Mouse (Mus musculus): ENCODE results near the gene Nup35.
A peak's percentile ranks its signal among the peaks of the same experiment; 100 is the strongest.

Gene Nup35

DNA sequence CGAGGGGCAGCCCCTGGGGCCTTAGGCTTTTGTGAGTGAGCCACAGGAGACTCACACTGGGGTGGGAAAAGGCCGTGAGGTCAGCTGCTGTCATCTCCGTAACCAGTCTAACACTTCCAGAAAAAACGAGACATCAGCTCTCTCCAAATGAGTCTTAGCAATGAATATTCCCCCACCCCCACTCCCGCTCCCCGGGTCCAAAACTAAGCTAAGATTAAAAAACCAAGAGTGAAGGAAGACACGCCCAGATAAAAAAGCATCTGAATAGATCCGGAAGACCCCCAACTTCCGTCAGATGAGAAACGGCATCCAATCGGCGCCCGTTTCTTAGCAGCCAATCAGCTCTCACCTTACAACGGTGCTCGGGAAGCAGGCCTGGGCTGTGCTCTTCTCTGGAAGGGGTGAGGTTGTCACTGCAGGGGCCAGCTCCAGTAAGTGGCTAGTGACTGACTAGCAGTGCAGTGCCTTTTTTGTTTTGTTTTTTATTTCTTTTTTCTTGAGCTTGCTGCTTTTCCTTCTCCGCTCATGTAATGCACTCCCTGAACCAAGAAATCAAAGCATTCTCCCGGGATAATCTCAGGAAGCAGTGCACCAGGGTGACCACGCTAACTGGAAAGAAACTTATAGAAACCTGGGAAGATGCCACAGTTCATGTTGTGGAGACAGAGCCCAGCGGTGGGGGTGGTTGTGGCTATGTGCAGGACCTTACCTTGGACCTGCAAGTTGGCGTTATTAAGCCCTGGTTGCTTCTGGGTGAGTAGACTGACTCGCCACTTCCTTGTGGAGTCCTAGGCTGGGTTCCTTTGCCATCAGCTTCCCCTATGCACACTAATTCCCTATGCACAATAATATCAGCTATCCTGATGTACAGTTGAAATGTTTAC is at the start of gene Nup35, which contains the start of gene Dusp19:
Gene Nup35, plus strand, starts transcription at position 383 of the 884 bp plus-strand sequence.
Gene Dusp19, plus strand, starts transcription at position 192 of the 884 bp plus-strand sequence.
- peak; percentile 95 for DNase-seq

DNA sequence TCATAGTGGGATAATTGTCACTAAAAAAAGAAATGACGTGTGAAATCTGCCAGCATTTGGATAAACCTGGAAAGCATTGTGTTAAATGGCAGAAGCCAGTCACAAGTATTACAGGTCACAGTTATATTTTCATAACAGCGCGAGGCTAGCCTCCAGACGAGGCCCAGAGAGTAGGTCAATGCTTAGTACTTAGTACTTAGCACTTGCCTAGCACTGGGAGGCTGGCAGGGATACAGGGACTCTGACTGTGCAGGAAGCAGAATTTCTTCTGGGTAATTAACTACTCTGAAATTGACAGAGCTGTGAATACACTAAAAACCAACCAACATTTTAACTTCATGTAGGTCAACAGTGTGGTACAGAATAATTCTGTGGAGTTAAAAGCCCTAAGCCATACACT is 49.6 kb upstream of the Nup35 start:
- no peak for DNase-seq

DNA sequence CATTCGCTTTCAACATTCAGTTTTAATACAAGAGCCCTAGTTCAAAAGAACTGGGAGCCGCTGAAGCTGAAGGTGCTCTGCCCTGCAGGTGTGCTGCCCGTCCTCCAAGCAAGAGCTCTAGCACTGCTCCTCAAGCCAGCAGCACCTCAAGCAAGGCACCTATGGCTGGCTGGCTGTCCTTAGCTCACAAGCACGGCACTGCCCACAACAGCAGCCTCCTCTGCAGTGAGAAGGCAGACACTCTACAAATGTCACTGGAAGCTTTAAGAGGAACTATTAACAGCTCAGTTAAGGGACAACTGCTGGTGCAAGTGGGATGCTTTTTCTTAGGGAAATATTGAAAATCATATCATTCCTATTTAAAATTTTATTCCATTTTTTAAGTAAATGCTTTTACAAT is 46.4 kb upstream of the Nup35 start:
- no peak for DNase-seq

DNA sequence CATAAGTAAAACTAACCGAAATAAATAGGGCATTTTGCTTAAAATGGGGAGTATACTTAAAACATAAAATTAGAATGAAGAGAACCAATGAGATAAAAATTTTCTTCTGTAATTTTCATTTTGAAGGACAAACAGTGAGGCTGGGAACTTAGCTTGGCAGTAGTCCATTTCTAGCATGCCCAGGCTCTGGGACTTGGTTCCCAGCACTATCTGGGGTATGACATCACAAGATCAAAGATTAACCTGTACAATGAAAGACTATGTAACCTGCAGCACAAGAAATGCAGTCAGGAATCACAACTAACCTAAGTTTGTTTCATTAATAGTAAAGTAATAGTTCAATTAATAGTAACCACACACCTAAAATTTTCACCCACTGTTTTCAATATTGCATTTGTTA is 39.8 kb upstream of the Nup35 start:
- DNase-seq, result no peak

DNA sequence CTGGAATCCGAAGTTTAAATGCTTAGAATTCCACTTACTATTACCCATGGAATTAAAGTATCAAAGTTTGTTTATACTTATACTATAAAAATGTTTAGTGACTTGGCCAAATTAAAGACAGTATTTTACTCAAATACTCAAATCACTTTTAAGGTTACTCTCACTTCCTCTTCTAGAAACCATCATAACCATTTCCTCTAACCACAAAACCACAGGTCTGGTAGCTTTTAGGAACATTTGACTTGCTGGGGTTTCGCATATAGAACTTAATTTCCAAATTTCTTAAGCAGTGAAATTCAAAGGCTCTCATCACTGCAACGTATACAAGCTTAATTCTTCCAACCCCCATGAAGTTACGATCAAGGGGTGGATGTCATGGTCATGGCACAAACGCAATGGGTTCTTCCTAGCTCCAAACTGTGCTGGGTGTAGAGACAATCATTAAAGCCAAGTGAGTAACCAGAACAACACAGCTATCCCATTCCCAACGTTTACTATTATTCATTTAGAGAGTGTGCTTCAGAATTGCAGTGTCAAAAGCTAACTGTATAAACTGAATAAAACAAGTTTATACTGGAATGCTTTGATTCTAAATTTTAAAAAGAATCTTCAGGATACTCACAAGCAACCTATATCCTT is 37.7 kb upstream of the Nup35 start:
- no peak for DNase-seq

DNA sequence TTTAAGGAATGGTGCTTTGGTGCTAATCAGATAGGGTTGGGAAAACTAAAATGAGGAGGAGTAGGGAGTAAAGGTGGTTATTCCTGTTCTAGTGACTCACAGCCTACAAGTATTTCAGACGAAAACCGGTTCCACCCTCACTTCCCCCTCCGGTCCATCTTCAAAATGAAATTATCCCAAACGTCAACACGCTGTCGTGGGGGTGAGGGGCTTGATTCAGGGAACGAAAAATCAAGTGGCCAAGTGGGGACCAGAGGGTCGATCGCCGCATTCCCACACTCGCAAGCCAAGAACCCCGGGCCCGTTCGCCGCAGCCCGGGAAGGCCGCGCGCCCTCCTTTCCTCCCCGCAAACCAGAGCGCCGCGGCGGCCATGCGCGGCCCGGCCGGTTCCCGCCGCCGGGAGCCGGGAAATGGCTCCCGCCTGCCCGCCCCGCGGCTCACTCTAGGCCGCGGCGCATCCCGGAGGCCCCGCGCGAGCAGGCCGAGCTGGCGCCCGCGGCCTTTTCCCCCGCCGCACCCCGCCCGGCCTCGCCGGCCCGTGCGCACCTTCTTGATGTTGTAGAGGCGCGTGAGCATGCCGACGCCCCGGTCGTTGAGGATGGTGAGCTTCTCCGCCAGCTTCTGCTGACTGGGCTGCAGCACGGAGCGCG is 36.6 kb upstream of the Nup35 start:
- no peak for DNase-seq

DNA sequence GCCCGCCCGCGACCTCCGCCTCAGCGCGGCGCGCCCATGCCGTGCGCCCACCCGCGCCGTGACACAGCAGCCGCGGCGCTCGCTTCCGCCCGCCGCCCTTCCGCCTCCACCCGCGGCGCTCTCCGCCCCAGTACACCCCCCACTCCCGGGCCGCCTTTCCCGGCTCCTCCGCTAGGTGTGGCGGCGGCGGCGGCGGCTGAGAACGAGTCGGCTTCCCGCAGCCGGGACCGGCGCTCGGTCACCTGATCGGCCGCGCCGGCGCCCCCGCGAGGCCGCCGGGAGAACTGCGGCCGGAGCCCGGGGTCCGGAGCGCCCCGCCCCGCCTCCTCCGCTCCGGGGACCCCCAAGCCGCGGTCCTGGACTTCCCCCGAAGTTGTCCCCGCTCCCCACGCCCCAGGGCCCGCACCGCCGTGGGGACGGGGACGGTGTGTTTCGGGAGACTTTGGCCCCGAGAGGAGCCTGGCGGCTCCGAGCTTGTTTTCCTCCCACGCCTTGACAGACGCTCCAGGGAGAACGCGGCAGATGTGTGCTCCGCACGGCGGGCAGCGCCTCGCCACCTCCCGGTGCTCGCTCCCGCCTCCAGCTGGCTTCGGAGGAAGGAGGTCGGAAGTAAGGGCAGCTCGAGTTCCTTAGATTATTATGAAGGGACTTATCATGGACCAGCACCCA is 35.9 kb upstream of the Nup35 start, which contains the start of gene Nckap1:
Gene Nckap1, minus strand, starts transcription at position 338 of the 669 bp plus-strand sequence.
- peak; percentile 94 for DNase-seq

DNA sequence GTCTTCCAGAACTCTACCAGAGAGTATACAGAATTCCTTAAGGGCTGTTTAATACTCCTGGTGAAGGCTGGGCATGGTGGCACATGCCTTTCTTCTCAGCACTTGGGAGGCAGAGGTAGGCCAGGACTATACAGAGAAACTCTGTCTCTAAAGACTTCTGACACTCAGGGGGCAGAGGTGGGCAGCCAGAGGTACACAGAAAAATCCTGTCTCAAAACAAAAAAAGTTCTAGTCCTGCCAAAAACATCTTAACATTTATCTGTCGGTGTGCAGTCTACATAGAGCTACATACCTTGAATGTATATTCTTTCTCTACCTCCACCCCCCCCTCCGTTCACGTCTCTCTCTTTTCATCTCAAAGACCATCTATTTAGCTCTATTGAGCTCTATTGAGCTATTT is 34.7 kb upstream of the Nup35 start:
- no peak for DNase-seq

DNA sequence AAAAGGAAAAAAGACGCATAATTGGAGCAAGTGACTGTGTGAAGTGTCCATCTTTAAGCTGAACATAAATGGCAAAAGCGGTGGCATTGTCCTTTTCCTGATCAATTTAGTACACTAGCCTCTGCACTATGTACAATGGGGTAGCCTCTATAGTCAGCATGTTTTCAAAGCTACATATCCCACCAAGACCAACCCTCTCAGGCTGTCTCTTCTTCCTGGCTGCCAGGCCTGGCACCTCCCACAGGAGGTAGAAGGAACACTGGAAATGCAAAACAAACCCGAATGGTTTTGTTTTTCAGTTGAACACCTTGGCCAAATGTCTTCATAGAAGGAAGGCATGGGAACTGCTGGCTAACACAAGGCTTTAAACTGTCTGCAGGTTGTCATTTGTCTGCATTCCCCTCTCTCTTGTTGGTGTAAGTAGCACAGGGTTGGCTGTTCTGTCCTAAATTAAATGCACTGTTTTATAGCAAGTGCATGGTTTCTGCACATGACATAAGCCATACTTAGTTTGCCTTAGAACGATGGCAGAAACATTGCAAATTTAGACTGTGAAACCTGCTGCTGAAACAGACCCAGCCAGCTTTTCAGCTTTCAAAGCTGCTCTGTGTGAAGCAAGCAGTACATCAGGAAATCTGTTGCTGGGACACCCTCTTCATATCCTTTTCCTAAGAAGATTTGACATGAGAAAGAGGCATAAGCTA is 22.7 kb upstream of the Nup35 start:
- DNase-seq, result no peak

DNA sequence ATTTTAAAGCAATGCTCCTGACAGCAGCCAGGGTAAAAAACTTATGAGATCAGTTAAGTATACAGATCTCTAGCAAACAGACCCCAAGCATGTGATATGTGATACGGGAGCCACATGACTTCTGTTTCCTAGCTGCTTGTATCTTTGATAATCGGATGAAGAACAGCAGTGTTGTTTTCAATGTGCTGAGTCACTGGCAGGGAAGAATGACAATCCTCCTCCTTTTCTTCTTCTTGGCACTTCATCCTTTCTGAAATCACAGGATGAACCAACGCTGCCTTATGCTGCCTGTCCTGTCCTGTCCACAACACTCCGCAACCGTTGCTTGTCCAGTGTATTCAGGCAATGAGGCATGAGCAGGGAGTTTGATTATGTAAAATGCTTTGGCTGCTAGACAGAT is 20.1 kb upstream of the Nup35 start:
- no peak for DNase-seq

DNA sequence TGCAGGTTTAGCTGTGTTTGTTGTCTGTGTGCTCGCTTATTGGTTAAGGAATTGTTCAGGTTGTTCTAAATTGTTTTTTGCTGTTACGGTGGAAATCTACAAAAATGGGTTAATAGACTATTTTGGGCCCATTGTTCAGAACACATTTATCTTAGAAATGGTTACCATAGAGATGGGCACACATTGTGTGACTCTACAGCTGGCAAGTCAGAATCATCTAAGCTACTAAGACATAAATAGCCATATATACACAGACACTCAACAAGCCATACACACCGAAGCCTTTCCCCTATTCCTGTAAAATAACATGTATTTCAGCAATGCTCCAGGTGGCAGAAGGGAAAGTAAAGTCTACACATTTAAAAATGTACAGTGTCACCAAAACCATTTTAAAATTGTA is 17.2 kb upstream of the Nup35 start:
- no peak for DNase-seq

DNA sequence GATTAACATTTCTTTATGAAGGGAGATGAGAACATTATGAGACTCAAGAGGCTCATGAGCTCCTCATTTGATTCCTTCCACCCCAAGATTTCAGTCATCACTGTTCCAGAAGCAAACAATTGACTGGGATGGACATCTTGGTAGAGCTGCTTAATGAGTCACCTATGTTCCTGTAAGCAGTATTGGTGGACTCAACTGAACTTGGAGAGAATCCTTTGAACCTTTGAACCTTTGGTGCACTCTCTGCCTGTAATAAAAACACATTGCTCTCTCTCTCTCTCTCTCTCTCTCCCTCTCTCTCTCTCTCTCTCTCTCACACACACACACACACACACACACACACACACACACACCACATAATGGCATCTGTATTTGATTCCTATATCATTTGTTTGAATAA is 16.4 kb upstream of the Nup35 start:
- DNase-seq, result no peak

DNA sequence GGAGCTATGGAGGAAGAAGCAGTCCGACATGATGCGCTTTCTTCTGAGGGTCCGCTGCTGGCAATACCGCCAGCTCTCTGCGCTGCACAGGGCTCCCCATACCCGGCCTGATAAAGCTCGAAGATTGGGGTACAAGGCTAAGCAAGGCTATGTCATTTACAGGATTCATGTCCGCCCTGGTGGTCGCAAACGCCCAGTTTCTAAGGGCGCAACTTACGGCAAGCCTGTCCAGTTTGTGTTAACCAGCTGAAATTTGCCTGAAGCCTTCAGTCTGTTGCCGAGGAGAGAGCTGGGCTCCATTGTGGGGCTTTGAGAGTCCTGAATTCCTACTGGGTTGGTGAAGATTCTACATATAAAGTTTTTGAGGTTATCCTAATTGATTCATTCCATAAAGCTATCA is 14.3 kb upstream of the Nup35 start:
- no peak for DNase-seq

DNA sequence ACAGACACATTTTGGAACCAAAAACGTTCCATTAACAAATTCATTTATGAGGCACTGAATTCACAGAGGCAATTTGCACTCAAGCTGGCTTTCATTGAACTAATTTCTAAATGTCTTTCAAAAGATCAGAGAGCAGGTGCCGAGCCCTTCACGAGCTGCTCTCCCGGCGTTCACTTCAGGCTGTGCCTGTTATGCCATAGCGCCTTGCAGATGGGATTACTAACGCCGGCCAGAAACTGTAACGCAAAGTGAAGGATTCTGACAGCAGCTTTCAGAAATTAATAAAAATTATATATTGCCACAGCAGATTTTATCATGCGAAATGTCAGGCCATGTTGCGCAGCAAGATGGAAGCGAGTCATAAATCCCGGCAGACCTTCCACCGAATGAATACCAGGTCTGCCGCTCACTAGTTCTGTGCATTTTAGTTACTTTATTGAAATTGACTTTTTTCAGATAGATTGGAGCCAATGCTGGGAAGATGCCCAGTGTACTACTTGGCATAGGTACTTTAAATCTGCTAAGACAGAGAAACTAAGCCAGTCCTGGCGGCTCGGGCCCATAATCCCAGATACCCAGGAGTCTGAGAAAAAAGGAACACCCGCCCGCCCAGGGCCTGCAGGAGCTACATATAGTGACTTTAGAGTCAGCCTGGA is 13.1 kb upstream of the Nup35 start:
- DNase-seq, result no peak

DNA sequence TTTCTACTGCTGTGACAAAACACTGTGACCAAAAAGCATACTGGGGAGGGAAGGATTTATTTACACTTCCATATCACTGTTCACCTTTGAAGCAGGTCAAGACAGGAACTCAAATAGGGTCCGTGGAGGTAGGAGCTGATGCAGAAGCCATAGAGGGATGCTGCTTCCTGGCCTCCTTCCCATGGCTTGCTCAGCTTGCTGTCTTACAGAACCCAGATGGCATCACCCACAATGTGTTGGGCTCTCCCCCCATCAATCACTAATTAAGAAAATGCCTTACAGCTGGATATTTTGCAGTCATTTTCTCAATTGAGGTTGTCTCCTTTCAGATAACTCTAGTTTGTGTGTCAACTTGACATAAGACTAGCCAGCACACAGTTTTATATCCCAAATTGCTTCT is 4.8 kb upstream of the Nup35 start:
- DNase-seq, result no peak

DNA sequence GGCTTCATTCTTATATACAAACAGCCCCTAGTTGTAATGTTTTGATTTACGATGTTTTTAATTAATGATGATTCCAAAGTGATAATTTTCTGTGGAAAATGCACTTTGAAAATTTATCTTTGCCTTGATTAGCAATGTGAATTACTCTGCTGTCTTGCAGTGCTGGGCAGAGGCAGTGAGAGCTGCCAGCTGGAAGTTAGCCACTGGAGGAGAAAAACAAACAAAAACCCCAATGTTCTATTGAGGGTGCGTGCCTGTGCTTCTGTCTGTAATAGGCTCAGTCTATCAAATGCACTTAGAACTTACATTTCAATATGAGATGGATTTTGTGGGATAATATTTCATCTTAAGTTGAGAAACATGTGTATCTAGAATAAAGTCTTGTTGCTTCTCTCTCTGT is 4.2 kb upstream of the Nup35 start:
- no peak for DNase-seq

DNA sequence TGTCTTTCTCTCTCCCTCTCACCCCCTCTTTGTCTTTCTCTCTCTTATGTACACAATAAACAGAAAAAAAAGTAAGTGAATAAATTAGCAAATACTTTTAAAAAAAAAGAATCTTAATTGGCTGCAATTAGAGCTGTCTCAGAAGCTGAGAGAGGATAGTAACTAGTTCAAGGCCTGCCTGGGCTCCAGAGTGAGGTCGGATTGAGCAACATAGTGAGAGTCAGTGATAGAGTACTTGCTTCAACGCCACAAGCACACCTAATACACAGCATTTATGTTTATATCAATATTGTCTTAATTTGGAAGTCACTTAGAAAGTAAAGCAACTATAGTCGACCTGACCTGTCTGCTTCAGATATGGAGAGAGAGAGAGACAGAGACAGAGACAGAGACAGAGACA is 2.0 kb downstream of the Nup35 start:
- no peak for DNase-seq

DNA sequence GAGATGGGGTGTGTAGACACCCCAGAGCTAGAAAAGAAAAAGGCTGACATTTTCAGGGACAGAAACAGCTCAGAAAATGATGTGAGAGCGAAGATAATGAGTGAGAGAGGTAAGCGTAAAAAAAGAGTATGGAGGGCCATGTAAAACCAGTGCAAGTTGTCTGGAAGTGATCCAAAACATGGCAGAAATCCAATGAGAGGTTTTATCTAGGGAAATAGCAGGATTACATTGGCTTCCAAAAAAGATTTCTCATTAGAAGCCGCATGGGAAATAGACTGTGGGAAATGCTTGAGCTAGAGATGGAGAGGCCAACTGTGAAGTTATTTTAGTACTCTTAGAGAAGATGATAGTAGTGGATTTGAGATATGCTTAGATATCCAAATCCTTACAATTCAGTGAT is 4.9 kb downstream of the Nup35 start:
- no peak for DNase-seq

DNA sequence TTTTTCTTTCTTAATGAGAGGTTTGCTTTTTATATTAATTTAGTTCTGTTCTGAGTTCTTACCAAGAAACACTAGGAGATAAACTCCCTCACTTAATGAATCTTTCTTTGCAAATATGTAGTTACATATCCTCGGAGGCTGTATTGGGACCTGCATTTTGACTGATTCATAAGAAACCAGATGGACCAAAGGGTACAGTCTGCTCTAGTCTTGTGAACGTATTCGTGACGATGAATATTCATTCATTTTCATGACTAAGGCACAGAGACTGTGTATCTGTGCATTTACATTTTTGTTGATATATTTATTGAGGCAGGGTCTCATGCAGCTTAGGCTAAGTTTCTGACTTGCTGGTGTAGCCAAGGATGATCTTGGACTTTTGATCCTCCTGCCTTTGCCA is 7.5 kb downstream of the Nup35 start:
- DNase-seq, result no peak

DNA sequence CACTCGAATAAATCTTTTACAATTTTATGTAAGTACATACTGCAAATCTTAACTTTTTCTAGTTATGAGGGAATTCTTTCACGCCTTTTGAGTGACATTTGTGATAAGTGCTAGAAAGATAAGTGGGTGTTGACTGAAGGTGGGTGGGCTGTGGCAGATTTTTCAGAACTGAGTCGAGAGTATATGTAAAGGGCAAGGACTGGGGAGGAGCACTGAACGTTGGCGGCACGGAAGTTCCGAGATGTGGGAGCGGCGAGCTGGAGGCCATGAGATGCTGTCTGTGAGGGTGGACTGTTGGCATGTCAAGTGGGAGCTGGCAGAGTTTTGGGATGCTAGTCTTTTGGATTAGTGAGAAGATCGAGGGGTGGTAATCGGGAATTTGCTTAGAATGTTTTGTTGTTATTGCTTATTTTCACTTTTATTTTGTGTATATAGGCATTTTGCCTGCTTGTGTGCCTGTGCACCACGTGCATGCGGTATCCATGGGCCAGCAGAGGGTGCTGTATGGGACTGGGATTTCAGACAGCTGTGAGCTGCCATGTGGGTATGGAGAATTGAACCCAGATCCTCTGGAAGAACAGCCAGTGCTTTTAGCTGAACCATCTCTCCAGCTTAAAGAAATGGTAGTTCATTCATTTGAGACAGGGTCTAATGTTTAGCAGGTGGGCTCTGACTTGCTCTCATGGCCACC is 15.4 kb downstream of the Nup35 start:
- no peak for DNase-seq

Data from kidney, postnatal 14 days (tissue).